Mouse (Mus musculus) embryo, embryonic 11 days (tissue): ENCODE measurements at regions not wholly inside any gene's neighbourhood (a gene's known extent, or its start where the extent isn't known, plus 50 kb on each side); places are given as distances from the start of the nearest gene placed in this dataset.

ENCODE experiments used
- DNase-seq: peaks from one replicate; pipeline ENCODE4 v3.0.0-alpha.2; 2015

GRCm38 (mm10) chrX:99204077-99204476 is 68.1 kb downstream of the Efnb1 start:
- DNase-seq, result no peak

GRCm38 (mm10) chrX:99201081-99201480 is 65.2 kb downstream of the Efnb1 start:
- no peak for DNase-seq

DNA sequence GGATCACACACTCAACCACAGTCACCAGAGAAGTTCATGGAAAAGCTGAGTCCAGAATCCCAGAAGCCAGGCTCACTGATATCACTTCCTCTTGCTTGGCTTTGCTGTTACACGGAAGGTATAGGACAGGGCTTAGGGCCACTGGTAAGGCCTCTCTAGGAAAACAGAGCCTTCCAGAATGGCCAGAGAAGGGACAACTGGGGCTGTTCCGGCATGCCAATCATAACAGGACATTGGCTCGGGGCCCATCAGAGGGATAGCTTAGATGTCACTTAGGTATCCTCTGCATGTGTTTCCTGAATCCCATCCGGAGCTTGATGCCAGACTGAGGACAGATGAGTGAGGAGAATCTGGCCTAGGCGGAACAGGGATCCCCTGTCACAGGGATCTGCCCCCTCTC is 63.7 kb downstream of the Efnb1 start:
- DNase-seq, result no peak

DNA sequence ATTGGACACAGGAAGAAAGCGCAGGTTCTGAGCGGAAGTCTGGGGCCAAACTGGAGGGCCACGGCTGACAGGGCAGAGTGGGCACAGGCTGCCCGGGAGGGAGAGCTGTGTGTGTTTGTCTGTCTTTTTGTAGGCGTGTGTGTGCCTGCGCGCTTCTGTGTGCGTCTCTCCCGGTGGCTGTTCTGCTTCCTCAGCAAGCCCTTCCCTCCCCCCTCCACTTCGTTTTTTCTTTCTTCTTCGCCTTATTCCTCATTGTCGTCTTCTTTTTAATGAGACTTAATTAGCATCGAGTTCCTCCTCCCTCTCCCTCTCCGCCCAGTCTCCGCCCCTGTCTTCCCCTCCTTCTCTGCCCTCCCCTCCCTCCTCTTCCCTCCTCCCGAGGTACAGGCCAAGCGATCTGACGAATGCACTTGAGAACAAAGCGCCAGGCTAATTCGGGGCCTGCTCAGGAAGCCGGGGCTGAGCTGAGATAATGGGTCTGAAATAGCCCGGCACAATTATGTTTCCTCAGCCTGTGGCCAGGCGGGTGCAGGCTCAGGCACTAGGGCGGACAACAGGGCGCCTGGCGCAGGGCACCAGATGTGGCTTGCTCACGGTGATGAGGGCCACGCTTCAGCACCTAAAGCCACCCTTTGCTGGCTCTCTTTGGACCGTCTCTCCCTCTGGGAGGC is 63.2 kb downstream of the Efnb1 start:
- peak; percentile 84 for DNase-seq
